Mouse (Mus musculus) liver, embryonic 16.5 days (tissue): ENCODE data around the gene Tmem201. TPM values are rescaled to one million over a fixed set of nuclear protein-coding genes. Genes with fewer than 3 reads are reported as not detected.
"Not testable (repeated sequence)": the region's sequence is repeated elsewhere in the genome, so short reads cannot be mapped to it uniquely, and the experiment has no call there.

ENCODE experiments used
- ATAC-seq: fragments of 200-750 bp; cut with Nextera tagmentation; 2 replicates; pipeline ENCODE4 v1.8.0; 2017; ENCODE audit warnings: low read depth, mild to moderate bottlenecking, moderate number of reproducible peaks, moderate library complexity
- H3K27ac ChIP-seq: fragments of 300-500 bp; sonication (generic); 2 replicates; pipeline ENCODE4 v1.5.1; 2014; ENCODE audit warnings: mild to moderate bottlenecking, low read length
- H3K27me3 ChIP-seq: fragments of 300-500 bp; sonication (generic); 2 replicates; pipeline ENCODE4 v1.6.1; 2014; ENCODE audit warnings: low read depth, low read length, mixed read lengths; ENCODE audit not compliant: control insufficient read depth, insufficient read depth
- H3K36me3 ChIP-seq: fragments of 300-500 bp; sonication (generic); 2 replicates; pipeline ENCODE4 v1.6.1; 2014; ENCODE audit warnings: mild to moderate bottlenecking; ENCODE audit not compliant: control insufficient read depth, insufficient read depth
- H3K4me1 ChIP-seq: fragments of 300-500 bp; sonication (generic); 2 replicates; pipeline ENCODE4 v1.6.1; 2014; ENCODE audit warnings: low read depth, low read length, mixed read lengths; ENCODE audit not compliant: control insufficient read depth
- H3K4me2 ChIP-seq: fragments of 300-500 bp; sonication (generic); 2 replicates; pipeline ENCODE4 v1.6.1; 2014; ENCODE audit warnings: low read depth, low read length, mixed read lengths
- H3K4me3 ChIP-seq: fragments of 300-500 bp; sonication (generic); 2 replicates; pipeline ENCODE4 v1.5.1; 2014; ENCODE audit warnings: low read depth, mild to moderate bottlenecking, low read length
- H3K9ac ChIP-seq: fragments of 300-500 bp; sonication (generic); 2 replicates; pipeline ENCODE4 v1.6.1; 2014; ENCODE audit warnings: low read depth, low read length
- H3K9me3 ChIP-seq: fragments of 300-500 bp; sonication (generic); replicated peaks from 2 replicates; pipeline ENCODE4 v1.6.1; 2016; ENCODE audit warnings: low read length; ENCODE audit not compliant: control insufficient read depth
- WGBS: fragments of 180-500 bp; shearing (Covaris S2); extraction: QIAGEN DNeasy Blood & Tissue Kit; methylation state at CpG from one replicate; pipeline ENCODE4 v1.1.7; 2014; ENCODE audit not compliant: insufficient replicate concordance; 5-methylcytosine and 5-hydroxymethylcytosine counted together
- polyA plus RNA-seq: library from polyadenylated mRNA; unstranded; fragments of >200 nt; fragmentation: Nextera tagmentation; extraction: Ambion mirVana; gene quantifications from 2 replicates; pipeline ENCODE4 v1.2.1, GENCODE M21; 2015

Tmem201 gene
- polyA plus RNA-seq, 1 experiment from 2014 or later: 6.5 TPM

DNA sequence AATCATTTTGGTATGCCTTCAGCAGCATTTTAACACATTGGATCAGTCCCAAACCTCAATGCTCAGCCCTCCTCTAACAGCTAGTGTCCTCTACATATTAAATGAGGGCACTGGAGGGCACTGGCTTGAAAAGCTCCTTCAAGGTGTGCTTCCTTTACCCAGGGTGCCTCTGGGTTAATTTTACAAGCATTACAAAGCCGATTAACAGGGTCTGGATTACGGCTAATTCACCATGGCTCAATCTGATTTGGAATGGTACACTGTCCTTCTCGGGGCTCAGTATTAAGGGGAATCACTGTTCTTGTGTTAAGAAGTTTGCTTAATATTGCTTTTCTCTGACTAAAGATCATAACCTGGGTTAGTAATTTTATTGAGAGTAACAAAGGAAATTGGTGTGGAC lies 15.0 kb upstream of the Tmem201 start:
- Histone ChIP-seq H3K36me3 (no peaks in the 10 kb centered on the region), H3K27me3 (no peaks in the 10 kb centered on the region), H3K27ac (no peak overlapping the region), H3K4me1 (no peaks in the 10 kb centered on the region), H3K4me3 (no peak overlapping the region), H3K4me2 (no peak overlapping the region), H3K9ac (no peak overlapping the region), H3K9me3 (no peaks in the 10 kb centered on the region)
- ATAC-seq: no peak
- 73% methylated on average over 3 of the region's 3 CpGs for WGBS

GRCm38 (mm10) chr4:149752124-149752799 lies 14.4 kb upstream of the Tmem201 start:
- 43% methylated on average over 17 of the region's 17 CpGs for WGBS
- Histone ChIP-seq H3K4me3 (no peak overlapping the region), H3K27me3 (no peaks in the 10 kb centered on the region)

DNA sequence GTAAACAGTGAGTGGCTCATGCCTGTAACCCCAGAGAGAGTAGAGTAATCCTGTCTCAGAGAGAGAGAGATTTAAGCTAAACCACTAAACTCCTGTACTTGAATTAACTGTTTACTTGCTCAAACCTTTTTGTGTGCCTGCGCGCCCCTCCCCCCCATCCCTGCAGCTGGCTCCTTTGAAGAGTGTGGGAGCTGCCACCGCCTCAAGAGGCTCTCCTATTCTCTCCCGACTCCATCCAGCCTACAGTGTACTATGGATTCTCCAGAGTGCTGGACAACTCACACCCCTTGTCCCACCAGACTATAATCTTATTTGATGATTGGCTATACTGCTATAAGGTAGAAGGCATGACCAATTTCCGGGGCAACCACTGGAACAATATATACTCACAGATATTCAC lies 12.8 kb upstream of the Tmem201 start:
- Histone ChIP-seq H3K9me3 (no peaks in the 10 kb centered on the region), H3K36me3 (0 out of 2 replicates have a peak, but pooled peaks cover 2% of the 10 kb centered on the region), H3K27me3 (no peaks in the 10 kb centered on the region), H3K9ac (no peak overlapping the region), H3K4me3 (no peak overlapping the region), H3K27ac (no peak overlapping the region), H3K4me1 (no peaks in the 10 kb centered on the region), H3K4me2 (no peak overlapping the region)
- ATAC-seq: no peak
- WGBS: 59% methylated on average over 5 of the region's 5 CpGs

More at GRCm38 (mm10) chr4:149752124-149752799, 14.4 kb upstream of the Tmem201 start:
- H3K27ac ChIP-seq: no peak overlapping the region
- no peaks in the 10 kb centered on the region for H3K9me3 ChIP-seq
- H3K36me3 ChIP-seq: no peaks in the 10 kb centered on the region
- H3K9ac ChIP-seq: no peak overlapping the region
- H3K4me2 ChIP-seq: no peak overlapping the region
- ATAC-seq: no peak
- H3K4me1 ChIP-seq: no peaks in the 10 kb centered on the region

DNA sequence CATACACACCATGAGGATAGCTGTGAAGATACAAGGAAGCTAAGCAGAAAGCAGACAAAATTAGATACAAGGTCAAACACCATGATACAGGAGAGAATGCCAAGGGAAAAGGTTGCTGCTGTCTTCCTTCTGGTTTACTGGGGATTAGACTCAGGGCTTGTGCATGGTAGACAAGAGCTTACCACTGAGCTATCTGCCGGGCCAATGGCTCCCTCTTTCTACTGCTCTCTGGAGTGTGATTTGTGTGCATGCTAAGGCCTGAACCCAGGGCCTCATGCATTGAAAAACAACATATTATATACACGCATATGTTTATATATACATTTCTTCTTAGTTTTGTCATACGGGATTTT lies 11.8 kb upstream of the Tmem201 start:
- not testable (repeated sequence) for ATAC-seq, H3K4me2 ChIP-seq, H3K9ac ChIP-seq, H3K36me3 ChIP-seq, H3K4me3 ChIP-seq, H3K4me1 ChIP-seq, H3K27ac ChIP-seq, H3K27me3 ChIP-seq, H3K9me3 ChIP-seq
- WGBS: 72% methylated on average over 3 of the region's 3 CpGs

- H3K4me1 ChIP-seq: no peaks in the 10 kb centered on the region
- no peak for ATAC-seq
- no peak overlapping the region for H3K4me2 ChIP-seq
- H3K27ac ChIP-seq: no peak overlapping the region
- H3K9ac ChIP-seq: no peak overlapping the region
- 84% methylated on average over 18 of the region's 18 CpGs for WGBS
- no peaks in the 10 kb centered on the region for H3K27me3 ChIP-seq
- H3K4me3 ChIP-seq: no peak overlapping the region
- 0 out of 2 replicates have a peak, but pooled peaks cover 2% of the 10 kb centered on the region for H3K36me3 ChIP-seq
- H3K9me3 ChIP-seq: no peaks in the 10 kb centered on the region
Observed at GRCm38 (mm10) chr4:149749003-149749662, 11.3 kb upstream of the Tmem201 start.

- H3K9ac ChIP-seq: no peak overlapping the region
- WGBS: 60% methylated on average over 7 of the region's 7 CpGs
- no peak overlapping the region for H3K4me2 ChIP-seq
- H3K4me1 ChIP-seq: no peaks in the 10 kb centered on the region
- no peaks in the 10 kb centered on the region for H3K27me3 ChIP-seq
- no peak overlapping the region for H3K27ac ChIP-seq
- H3K4me3 ChIP-seq: no peak overlapping the region
- no peaks in the 10 kb centered on the region for H3K9me3 ChIP-seq
- ATAC-seq: no peak
- peaks cover 8% of the 10 kb centered on the region for H3K36me3 ChIP-seq
Observed at GRCm38 (mm10) chr4:149744119-149744518, 6.3 kb upstream of the Tmem201 start.

- Histone ChIP-seq H3K9me3 (no peaks in the 10 kb centered on the region), H3K27me3 (no peaks in the 10 kb centered on the region), H3K27ac (no peak overlapping the region), H3K4me2 (no peak overlapping the region), H3K36me3 (peaks cover 8% of the 10 kb centered on the region), H3K4me1 (peaks cover 5% of the 10 kb centered on the region), H3K4me3 (no peak overlapping the region), H3K9ac (no peak overlapping the region)
- ATAC-seq: no peak
- 85% methylated on average over 14 of the region's 14 CpGs for WGBS
Observed at GRCm38 (mm10) chr4:149742011-149742530, 4.2 kb upstream of the Tmem201 start.

DNA sequence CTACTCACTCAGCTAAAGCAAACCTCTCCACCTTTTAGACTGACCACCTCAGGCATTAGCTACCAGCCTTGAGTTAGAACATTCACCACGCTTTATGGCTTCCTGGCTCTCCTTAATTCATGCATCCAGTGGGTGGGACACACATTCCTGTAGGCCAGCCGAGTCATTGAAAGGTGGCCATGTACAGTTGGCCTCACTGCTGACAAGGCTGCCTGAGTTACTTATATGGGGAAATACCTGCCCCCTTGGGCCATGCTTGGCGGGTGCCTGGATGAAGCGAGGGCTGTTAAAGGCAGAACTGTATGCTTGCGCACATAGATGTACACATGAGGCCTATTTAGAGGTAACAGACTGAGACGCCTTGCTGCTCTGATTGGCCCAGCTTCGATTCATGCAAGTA lies 2.5 kb upstream of the Tmem201 start:
- 69% methylated on average over 7 of the region's 7 CpGs for WGBS

GRCm38 (mm10) chr4:149739478-149739877 lies 1.6 kb upstream of the Tmem201 start:
- H3K4me3 ChIP-seq: no peak overlapping the region
- no peaks in the 10 kb centered on the region for H3K9me3 ChIP-seq
- H3K4me2 ChIP-seq: no peak overlapping the region
- H3K9ac ChIP-seq: no peak overlapping the region
- H3K27ac ChIP-seq: no peak overlapping the region
- H3K36me3 ChIP-seq: peaks cover 6% of the 10 kb centered on the region
- H3K27me3 ChIP-seq: no peaks in the 10 kb centered on the region
- peaks cover 15% of the 10 kb centered on the region for H3K4me1 ChIP-seq
- WGBS: 44% methylated on average over 5 of the region's 5 CpGs
- ATAC-seq: no peak

More for the DNA sequence above, 2.5 kb upstream of the Tmem201 start:
- H3K27ac ChIP-seq: no peak overlapping the region
- no peak for ATAC-seq
- no peak overlapping the region for H3K4me3 ChIP-seq
- no peaks in the 10 kb centered on the region for H3K27me3 ChIP-seq
- H3K4me2 ChIP-seq: no peak overlapping the region
- H3K9me3 ChIP-seq: no peaks in the 10 kb centered on the region
- no peak overlapping the region for H3K9ac ChIP-seq
- peaks cover 6% of the 10 kb centered on the region for H3K36me3 ChIP-seq
- H3K4me1 ChIP-seq: peaks cover 15% of the 10 kb centered on the region
